Mouse (Mus musculus): ENCODE results near the gene Kcnip1. TPM values are rescaled to one million over a fixed set of nuclear protein-coding genes. Genes with fewer than 3 reads are reported as not detected.

Kcnip1 gene
- under 1 TPM in 1 of 2 experiments, not detected in 1; 0.18 TPM for total RNA-seq (2023)

GRCm38 (mm10) chr11:33992938-33993337 is at the start of gene Kcnip1:
Gene Kcnip1, minus strand, starts transcription at chr11:33993152.

GRCm38 (mm10) chr11:33962688-33963407 is 30.1 kb downstream of the Kcnip1 start, which contains the start of gene Kcnmb1:
Gene Kcnmb1, plus strand, starts transcription at chr11:33963013.

GRCm38 (mm10) chr11:33598986-33599385 is 394.0 kb downstream of the Kcnip1 start, which contains the start of gene D130052B06Rik:
Gene D130052B06Rik, plus strand, starts transcription at chr11:33599302.

Other genes starting within 250 kb of the Kcnip1 start
- gene Kcnmb1, start 30.1 kb downstream of the Kcnip1 start, total RNA-seq (2023) = not detected
- 100 to 1,000 TPM; 327 to 330 TPM for gene Lcp2, start 53.8 kb upstream of the Kcnip1 start, total RNA-seq (2023)
- not detected for gene 4930469K13Rik, start 105.4 kb upstream of the Kcnip1 start, total RNA-seq (2023)
- not detected for gene Foxi1, start 214.9 kb upstream of the Kcnip1 start, total RNA-seq (2023)

Data from monocyte, adult 59 days (primary cell).